ENCODE assay signal across 11 mouse cellular contexts in the genomic region with DNA sequence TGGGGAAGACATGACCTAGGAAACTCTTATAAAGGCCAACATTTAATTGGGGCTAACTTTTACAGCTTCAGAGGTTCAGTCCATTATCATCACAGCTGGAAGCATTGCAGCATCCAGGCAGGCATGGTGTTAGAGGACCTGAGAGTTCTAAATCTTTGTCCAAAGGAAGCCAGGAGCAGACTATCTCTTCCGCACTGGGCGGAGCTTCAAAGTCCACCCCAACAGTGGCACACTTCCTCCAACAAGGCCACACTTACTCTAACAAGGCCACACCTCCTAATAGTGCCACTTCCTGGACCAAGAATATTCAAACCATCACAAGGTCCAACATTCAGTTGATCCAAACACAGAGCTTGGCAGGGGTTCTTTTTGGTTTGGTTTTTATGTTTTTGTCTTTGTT.
"Had no signal": no experiment of that assay in that cellular context is flagged by ENCODE, and none has a peak within 500 bp of the region (broad histone marks: within the 10 kb centered on the region; RNA-seq: fewer than 3 reads in every experiment).

No protein-coding gene starts in this region.

- H3K27me3 ChIP-seq: limb, embryonic 12.5 days; liver, embryonic 13.5 days; lung, embryonic 15.5 days; midbrain, embryonic 13.5 days had no signal

- ATAC-seq: liver, postnatal 0 days; midbrain, embryonic 13.5 days had no signal

- H3K4me2 ChIP-seq: limb, embryonic 12.5 days; liver, embryonic 13.5 days; lung, embryonic 15.5 days; midbrain, embryonic 13.5 days had no signal

- DNase-seq: liver; liver, embryonic 13.5 days; liver, postnatal 0 days; lung, postnatal 14 days; right cerebral cortex, adult 18-20 months; right cerebral cortex, postnatal 25 days; thymus, postnatal 36 days had no signal

- H3K9me3 ChIP-seq: limb, embryonic 12.5 days; liver, embryonic 13.5 days; lung, embryonic 15.5 days; midbrain, embryonic 13.5 days had no signal

- H3K27ac ChIP-seq: layer of hippocampus, adult 2 months; limb, embryonic 12.5 days; liver, embryonic 13.5 days; lung, embryonic 15.5 days; midbrain, embryonic 13.5 days had no signal

- H3K9ac ChIP-seq: limb, embryonic 12.5 days; liver, embryonic 13.5 days; liver, postnatal 0 days; lung, embryonic 15.5 days; midbrain, embryonic 13.5 days had no signal

- H3K36me3 ChIP-seq: limb, embryonic 12.5 days; liver, embryonic 13.5 days; lung, embryonic 15.5 days; midbrain, embryonic 13.5 days had no signal

- H3K4me3 ChIP-seq: layer of hippocampus, adult 2 months; limb, embryonic 12.5 days; liver, embryonic 13.5 days; lung, embryonic 15.5 days; midbrain, embryonic 13.5 days had no signal

- H3K4me1 ChIP-seq: limb, embryonic 12.5 days; liver, embryonic 13.5 days; midbrain, embryonic 13.5 days had no signal
